Mouse (Mus musculus) small intestine, adult 2 months (tissue): ENCODE data around the gene Spata18. TPM values are rescaled to one million over a fixed set of nuclear protein-coding genes. Genes with fewer than 3 reads are reported as not detected.

Experiments used
- H3K27ac ChIP-seq: fragments of 200-500 bp; 2 replicates; pipeline ENCODE4 v1.5.1; 2012; ENCODE audit warnings: low read depth, low read length, control low read depth, inconsistent platforms; ENCODE audit not compliant: insufficient read depth
- H3K27me3 ChIP-seq: fragments of 200-500 bp; 2 replicates; pipeline ENCODE4 v1.6.1; 2012; ENCODE audit warnings: mild to moderate bottlenecking, moderate library complexity, low read length, inconsistent platforms; ENCODE audit not compliant: control insufficient read depth, insufficient read depth
- H3K36me3 ChIP-seq: fragments of 200-500 bp; 2 replicates; pipeline ENCODE4 v1.6.1; 2012; ENCODE audit warnings: mild to moderate bottlenecking, low read length, control low read depth, inconsistent platforms; ENCODE audit not compliant: control insufficient read depth, insufficient read depth
- H3K4me1 ChIP-seq: fragments of 200-500 bp; 2 replicates; pipeline ENCODE4 v1.6.1; 2012; ENCODE audit warnings: low read length, inconsistent platforms, mixed read lengths; ENCODE audit not compliant: control insufficient read depth, insufficient read depth, insufficient read length
- H3K4me3 ChIP-seq: fragments of 200-500 bp; 2 replicates; pipeline ENCODE4 v1.5.1; 2012; ENCODE audit warnings: low read depth, mild to moderate bottlenecking, control low read depth, inconsistent platforms, low read length, moderate library complexity
- CTCF ChIP-seq: fragments of 200-500 bp; IDR thresholded peaks from 2 replicates; pipeline ENCODE4 v1.5.1; 2012; ENCODE audit warnings: low read depth, mild to moderate bottlenecking, control low read depth, inconsistent platforms, low read length, moderate library complexity, mixed read lengths; ENCODE audit not compliant: insufficient replicate concordance, insufficient read length; ENCODE audit errors: extremely low read depth
- POLR2A ChIP-seq: fragments of 200-500 bp; IDR thresholded peaks from 2 replicates; pipeline ENCODE4 v1.6.1; 2012; ENCODE audit warnings: low read depth, mild to moderate bottlenecking, control low read depth, inconsistent platforms, low read length, moderate library complexity
- WGBS: fragments of 180-500 bp; shearing (Covaris S2); methylation state at CpG from one replicate; pipeline ENCODE4 v1.1.7; 2018; 5-methylcytosine and 5-hydroxymethylcytosine counted together
- polyA plus RNA-seq: library from polyadenylated mRNA; depleted of rRNA; stranded (reverse); fragments of >200 nt; gene quantifications from 2 replicates; pipeline ENCODE4 v1.2.3, GENCODE M21; 2012; rRNA removed

The Spata18 gene
- 0.14 TPM in 1 of 2 replicates, not detected in the other for polyA plus RNA-seq

DNA sequence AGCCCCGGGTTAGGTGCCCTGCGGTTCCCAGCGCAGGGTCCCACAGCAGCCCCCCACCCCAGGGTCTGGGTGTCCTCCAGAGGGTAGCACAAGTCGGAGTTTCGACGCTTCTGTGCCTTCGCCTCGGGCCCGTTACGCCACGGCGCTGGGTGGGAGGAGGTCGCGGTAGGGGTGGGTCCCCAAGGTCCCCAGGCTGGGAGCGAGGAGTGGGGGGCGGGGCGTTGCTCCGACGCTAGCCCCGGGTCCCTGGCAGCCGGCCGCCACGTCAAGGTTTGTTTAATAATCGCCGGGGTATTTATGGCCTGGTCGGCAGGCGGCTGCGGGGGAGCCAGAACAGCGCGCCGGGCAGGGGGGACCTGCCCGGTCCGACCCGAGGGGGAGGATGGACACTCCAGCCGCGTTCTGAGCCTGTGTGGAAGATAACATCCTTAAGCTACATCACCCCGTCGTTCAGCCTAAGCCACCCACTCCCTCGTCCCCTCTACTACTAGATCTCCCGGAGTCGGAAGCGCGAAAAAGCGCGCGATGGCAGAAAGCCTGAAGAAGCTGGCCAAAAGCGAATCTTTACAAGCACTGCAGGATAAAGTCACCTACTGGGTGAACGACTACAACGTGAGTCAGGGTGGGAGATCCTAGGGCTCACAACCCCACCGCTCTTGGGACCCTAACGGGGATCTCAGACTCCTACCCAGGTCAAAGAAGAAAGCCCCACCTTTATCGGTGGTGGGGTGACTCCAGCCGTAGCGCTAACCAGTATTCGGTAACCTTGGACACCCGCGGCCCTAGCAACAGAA is at the start of gene Spata18:
Spata18 (plus strand) TSS at position 319 of the 794 bp plus-strand sequence.
- Histone ChIP-seq H3K36me3 (no peaks in the 10 kb centered on the region), H3K4me3 (peak within 1 kb of the TSS; percentile 56), H3K4me1 (peaks cover 7% of the 10 kb centered on the region), H3K27ac (no peak within 1 kb of the TSS), H3K27me3 (peaks cover 46% of the 10 kb centered on the region)
- no peak for TF ChIP-seq CTCF
- TF ChIP-seq POLR2A = no peak
- 1% methylated on average over 57 of the region's 57 CpGs for WGBS

DNA sequence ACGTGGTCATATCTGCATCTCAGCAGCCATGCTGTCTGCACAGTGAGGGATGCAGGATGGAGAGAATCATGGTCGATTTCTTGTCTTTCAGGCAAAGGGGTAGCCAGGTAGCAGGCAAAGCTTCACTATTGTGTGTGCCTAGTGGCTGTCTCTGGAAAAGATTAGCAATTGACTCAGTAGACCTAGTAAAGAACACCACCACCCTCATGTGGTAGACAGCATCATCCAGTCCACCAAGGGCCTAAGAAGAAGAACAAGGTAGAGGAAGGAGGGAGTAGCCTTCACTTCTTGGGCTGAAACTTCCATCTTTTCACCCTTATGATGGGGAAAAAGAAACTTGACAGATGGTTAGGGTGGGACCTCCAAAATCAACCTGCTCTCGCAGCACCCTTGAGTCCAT is 48.3 kb upstream of the Spata18 start:
- Histone ChIP-seq H3K27me3 (no peaks in the 10 kb centered on the region), H3K4me1 (no peaks in the 10 kb centered on the region), H3K27ac (no peak overlapping the region), H3K4me3 (no peak overlapping the region), H3K36me3 (peaks cover 12% of the 10 kb centered on the region)
- TF ChIP-seq CTCF = no peak; the same call in 1 of the 2 replicates
- no peak for TF ChIP-seq POLR2A
- WGBS = 48% methylated on average over 3 of the region's 3 CpGs

DNA sequence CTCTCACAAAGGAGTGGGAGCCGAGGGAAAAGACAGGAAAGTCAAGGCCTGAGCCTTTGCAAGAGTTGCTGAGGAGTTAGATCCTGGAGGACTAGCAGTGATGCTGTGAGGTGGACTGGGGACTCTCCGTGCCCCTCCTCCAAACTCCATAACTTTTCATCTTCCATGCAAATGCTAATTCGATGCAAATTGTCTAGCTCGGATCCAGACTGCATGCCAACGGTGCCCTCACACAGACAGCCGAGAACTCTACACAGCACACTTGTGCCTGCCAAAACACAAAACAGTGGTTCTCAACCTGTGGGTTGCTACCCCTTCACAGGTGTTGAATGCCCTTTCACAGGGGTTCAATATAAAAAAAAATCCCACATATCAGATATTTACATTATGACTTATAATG is 46.6 kb upstream of the Spata18 start:
- TF ChIP-seq POLR2A (no peak), CTCF (no peak)
- H3K4me3 ChIP-seq = no peak overlapping the region
- WGBS = 93% methylated on average over 6 of the region's 6 CpGs
- H3K36me3 ChIP-seq = peaks cover 24% of the 10 kb centered on the region
- no peak overlapping the region for H3K27ac ChIP-seq
- no peaks in the 10 kb centered on the region for H3K27me3 ChIP-seq
- no peaks in the 10 kb centered on the region for H3K4me1 ChIP-seq

DNA sequence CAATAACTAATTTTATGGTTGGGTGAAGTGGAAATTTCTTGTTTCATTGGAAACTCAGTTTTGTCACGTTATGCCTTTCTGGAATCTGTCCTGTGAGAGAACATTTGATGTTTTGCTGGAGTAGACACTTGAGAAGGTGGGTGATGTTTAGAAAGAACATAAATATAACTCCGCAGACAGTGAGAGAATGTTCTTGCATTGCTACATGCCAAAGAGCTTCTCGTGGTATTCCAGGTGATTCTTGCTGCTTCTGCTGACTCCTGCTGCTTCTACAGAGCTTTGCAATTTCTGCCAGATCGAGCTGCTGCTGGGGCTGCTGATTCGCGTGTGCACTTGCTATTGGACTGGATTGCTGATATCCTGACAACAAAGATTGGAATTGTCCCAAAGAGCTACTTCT is 46.2 kb upstream of the Spata18 start:
- WGBS = 87% methylated on average over 6 of the region's 6 CpGs

DNA sequence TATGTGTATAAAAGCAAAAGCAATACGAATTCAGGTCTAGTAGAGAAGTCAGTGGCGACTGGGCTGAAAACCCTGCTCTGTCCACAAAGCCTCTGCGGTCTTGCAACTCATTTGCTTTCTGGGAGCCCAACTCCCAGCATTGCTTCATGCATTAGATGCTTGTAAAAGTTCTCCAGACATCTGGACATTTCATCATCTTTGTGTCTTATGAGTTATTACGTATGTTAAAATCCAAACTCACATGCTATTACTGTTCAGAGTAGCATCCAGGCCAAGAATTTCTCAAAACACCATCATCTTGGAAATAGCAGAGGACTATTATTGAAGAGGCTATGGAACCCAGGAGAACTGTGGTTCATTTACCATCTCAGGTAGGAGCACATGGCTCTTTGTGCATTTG is 40.1 kb upstream of the Spata18 start:
- no peak overlapping the region for H3K27ac ChIP-seq
- peaks cover 44% of the 10 kb centered on the region for H3K36me3 ChIP-seq
- no peaks in the 10 kb centered on the region for H3K4me1 ChIP-seq
- no peak overlapping the region for H3K4me3 ChIP-seq
- TF ChIP-seq CTCF = no peak
- TF ChIP-seq POLR2A = no peak
- H3K27me3 ChIP-seq = no peaks in the 10 kb centered on the region
- WGBS = 93% methylated on average over 4 of the region's 4 CpGs

More for the DNA sequence above, 46.2 kb upstream of the Spata18 start:
- H3K27me3 ChIP-seq = no peaks in the 10 kb centered on the region
- TF ChIP-seq CTCF = no peak
- H3K27ac ChIP-seq = no peak overlapping the region
- peaks cover 25% of the 10 kb centered on the region for H3K36me3 ChIP-seq
- H3K4me1 ChIP-seq = no peaks in the 10 kb centered on the region
- H3K4me3 ChIP-seq = no peak overlapping the region

DNA sequence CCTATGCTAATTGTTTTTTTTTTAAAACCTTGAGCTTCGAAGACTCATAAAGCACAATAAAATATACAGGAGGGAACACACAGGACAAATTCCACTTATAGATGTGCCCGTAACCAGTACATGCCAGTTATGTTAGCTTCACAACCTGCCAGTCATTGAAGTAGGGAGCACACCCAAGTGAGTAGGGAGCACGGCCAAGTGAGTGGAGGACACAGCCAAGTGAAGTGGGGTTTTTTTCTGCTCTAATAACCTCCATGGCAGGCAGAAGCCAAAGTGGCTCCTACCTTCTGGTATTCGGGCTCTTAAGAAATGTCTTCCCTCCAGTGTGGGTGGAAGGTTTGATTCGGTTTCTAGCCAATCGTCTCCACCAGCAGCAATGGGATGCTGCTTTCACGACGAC is 37.9 kb upstream of the Spata18 start:
- H3K27ac ChIP-seq = no peak overlapping the region
- TF ChIP-seq CTCF (no peak), POLR2A (no peak)
- peaks cover 28% of the 10 kb centered on the region for H3K36me3 ChIP-seq
- H3K27me3 ChIP-seq = no peaks in the 10 kb centered on the region
- WGBS = 88% methylated on average over 8 of the region's 8 CpGs
- H3K4me1 ChIP-seq = no peaks in the 10 kb centered on the region
- no peak overlapping the region for H3K4me3 ChIP-seq

DNA sequence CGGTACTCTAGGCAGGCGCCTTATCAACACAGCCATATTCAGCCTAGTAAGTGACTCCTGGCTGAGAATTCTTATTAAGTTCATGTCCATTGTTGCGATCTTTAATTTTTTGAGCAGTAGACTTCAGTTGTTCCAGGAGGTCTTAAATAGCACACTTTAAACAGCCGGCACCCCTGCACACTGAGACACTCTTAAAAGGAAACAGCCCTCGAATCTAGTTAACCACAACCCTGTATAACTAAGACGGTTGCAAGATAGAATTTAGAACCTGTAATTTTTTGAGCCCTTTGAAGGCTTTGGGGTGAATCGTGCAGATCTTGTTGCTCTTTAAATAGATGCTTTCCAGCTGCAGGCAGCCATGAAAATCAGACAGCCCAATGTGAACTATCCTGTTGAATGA is 36.0 kb upstream of the Spata18 start:
- TF ChIP-seq POLR2A (no peak), CTCF (no peak)
- H3K27ac ChIP-seq = no peak overlapping the region
- WGBS = 79% methylated on average over 7 of the region's 7 CpGs

DNA sequence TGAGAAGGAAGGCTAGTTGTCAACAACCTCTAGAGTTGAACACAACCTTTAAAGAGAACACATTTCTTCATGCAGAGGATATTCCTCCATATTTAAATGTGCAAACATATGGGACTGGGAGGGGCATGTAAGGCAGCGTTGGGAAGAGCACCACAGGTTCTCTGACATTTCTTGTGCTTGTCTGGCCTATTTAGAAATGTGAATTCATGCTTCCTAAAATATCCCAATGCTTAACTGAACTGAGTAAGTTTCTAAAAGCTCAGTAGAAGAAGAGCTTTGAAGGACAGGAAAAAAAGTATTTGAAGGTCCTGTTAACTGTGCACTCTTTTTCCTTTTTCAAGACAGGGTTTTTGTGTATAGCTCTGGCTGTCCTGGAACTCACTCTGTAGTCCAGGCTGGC is 32.2 kb upstream of the Spata18 start:
- Histone ChIP-seq H3K27me3 (no peaks in the 10 kb centered on the region), H3K27ac (no peak overlapping the region), H3K36me3 (peaks cover 10% of the 10 kb centered on the region), H3K4me1 (peaks cover 7% of the 10 kb centered on the region), H3K4me3 (no peak overlapping the region)
- 71% methylated on average over 1 of the region's 1 CpGs for WGBS
- TF ChIP-seq CTCF (no peak), POLR2A (no peak)

More for the DNA sequence above, 36.0 kb upstream of the Spata18 start:
- Histone ChIP-seq H3K27me3 (no peaks in the 10 kb centered on the region), H3K4me3 (no peak overlapping the region), H3K36me3 (peaks cover 18% of the 10 kb centered on the region), H3K4me1 (no peaks in the 10 kb centered on the region)
